Mouse (Mus musculus): ENCODE data around the gene Arrdc3. TPM values are rescaled to one million over a fixed set of nuclear protein-coding genes. Genes with fewer than 3 reads are reported as not detected.

Gene Arrdc3
- polyA plus RNA-seq, 1 experiment from 2014 or later: 62.1 TPM

DNA sequence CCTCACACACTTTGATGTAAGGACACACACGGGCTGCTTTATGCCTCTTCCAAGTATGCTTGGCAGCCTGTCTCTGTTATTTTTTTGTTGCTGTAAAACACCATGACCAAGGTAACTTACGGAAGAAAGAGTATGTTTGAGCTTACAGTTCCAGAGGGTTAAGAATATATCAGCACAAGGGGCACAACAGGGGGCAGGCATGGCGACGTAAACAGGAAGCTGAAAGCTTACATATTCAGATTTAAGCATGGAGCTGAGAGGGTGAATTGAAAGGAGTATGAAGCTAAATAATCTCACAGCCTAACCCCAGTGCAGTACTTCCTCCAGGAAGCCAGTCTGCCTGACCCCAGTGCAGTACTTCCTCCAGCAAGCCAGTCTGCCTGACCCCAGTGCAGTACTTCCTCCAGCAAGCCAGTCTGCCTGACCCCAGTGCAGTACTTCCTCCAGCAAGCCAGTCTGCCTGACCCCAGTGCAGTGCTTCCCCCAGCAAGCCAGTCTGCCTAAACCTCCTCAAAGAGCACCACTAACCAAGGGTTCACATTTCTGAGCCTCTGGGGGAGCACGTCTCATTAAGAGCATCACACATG is 49.7 kb downstream of the Arrdc3 start:
- Histone ChIP-seq H3K4me1 (no peaks in the 10 kb centered on the region), H3K4me3 (replicated peaks) (no peak overlapping the region), H3K4me2 (no peak overlapping the region), H3K9ac (no peak overlapping the region), H3K36me3 (replicated peaks) (no peaks in the 10 kb centered on the region), H3K27ac (no peak overlapping the region), H3K9me3 (no peaks in the 10 kb centered on the region), H3K27me3 (no peaks in the 10 kb centered on the region)
- no peak for ATAC-seq (ENCODE audit: low FRiP score)
- 63% methylated on average over 5 of the region's 5 CpGs for WGBS

- no peak overlapping the region for H3K4me3 ChIP-seq (replicated peaks)
- no peak for ATAC-seq (ENCODE audit: low FRiP score)
- H3K9ac ChIP-seq: no peak overlapping the region
- 88% methylated on average over 2 of the region's 2 CpGs for WGBS
- no peaks in the 10 kb centered on the region for H3K27me3 ChIP-seq
- no peak overlapping the region for H3K4me2 ChIP-seq
- H3K36me3 ChIP-seq (replicated peaks): no peaks in the 10 kb centered on the region
- H3K4me1 ChIP-seq: no peaks in the 10 kb centered on the region
- no peaks in the 10 kb centered on the region for H3K9me3 ChIP-seq
- H3K27ac ChIP-seq: no peak overlapping the region
Observed at GRCm38 (mm10) chr13:80936426-80936825, 53.2 kb downstream of the Arrdc3 start.

- Histone ChIP-seq H3K4me2 (no peak overlapping the region), H3K27ac (no peak overlapping the region), H3K27me3 (no peaks in the 10 kb centered on the region), H3K4me1 (no peaks in the 10 kb centered on the region), H3K9me3 (no peaks in the 10 kb centered on the region), H3K4me3 (replicated peaks) (no peak overlapping the region), H3K36me3 (replicated peaks) (no peaks in the 10 kb centered on the region), H3K9ac (no peak overlapping the region)
- ATAC-seq (ENCODE audit: low FRiP score): no peak
- WGBS: 86% methylated on average over 4 of the region's 4 CpGs
Observed at GRCm38 (mm10) chr13:80939228-80939627, 56.0 kb downstream of the Arrdc3 start.

DNA sequence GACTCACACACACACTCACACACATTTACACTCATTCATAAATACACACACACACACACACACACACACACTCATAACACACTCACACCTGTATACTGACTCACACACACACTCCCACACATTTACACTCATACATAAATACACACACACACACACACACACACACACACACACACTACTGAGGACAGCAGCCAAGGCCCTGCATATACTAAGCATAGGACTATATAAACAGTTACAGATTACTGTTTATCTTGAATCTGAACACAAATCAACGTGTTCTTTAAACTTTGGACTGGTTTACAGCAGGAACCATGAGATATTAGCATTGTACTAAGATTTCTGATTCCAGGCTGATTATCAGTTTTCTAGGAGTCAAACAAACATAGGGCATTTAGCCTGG is 56.7 kb downstream of the Arrdc3 start:
- Histone ChIP-seq H3K4me3 (replicated peaks) (no peak overlapping the region), H3K9ac (no peak overlapping the region), H3K27me3 (no peaks in the 10 kb centered on the region), H3K4me1 (no peaks in the 10 kb centered on the region), H3K36me3 (replicated peaks) (no peaks in the 10 kb centered on the region), H3K9me3 (no peaks in the 10 kb centered on the region), H3K27ac (no peak overlapping the region), H3K4me2 (no peak overlapping the region)
- ATAC-seq (ENCODE audit: low FRiP score): no peak
- WGBS: 68% methylated on average over 1 of the region's 1 CpGs

- H3K4me1 ChIP-seq: no peaks in the 10 kb centered on the region
- H3K4me3 ChIP-seq (replicated peaks): no peak overlapping the region
- no peaks in the 10 kb centered on the region for H3K36me3 ChIP-seq (replicated peaks)
- H3K9ac ChIP-seq: no peak overlapping the region
- 91% methylated on average over 5 of the region's 5 CpGs for whole genome bisulfite sequencing
- no peak for ATAC-seq (ENCODE audit: low FRiP score)
- H3K4me2 ChIP-seq: no peak overlapping the region
- no peaks in the 10 kb centered on the region for H3K9me3 ChIP-seq
- H3K27me3 ChIP-seq: no peaks in the 10 kb centered on the region
- no peak overlapping the region for H3K27ac ChIP-seq
Observed at GRCm38 (mm10) chr13:80940421-80940820, 57.2 kb downstream of the Arrdc3 start.

DNA sequence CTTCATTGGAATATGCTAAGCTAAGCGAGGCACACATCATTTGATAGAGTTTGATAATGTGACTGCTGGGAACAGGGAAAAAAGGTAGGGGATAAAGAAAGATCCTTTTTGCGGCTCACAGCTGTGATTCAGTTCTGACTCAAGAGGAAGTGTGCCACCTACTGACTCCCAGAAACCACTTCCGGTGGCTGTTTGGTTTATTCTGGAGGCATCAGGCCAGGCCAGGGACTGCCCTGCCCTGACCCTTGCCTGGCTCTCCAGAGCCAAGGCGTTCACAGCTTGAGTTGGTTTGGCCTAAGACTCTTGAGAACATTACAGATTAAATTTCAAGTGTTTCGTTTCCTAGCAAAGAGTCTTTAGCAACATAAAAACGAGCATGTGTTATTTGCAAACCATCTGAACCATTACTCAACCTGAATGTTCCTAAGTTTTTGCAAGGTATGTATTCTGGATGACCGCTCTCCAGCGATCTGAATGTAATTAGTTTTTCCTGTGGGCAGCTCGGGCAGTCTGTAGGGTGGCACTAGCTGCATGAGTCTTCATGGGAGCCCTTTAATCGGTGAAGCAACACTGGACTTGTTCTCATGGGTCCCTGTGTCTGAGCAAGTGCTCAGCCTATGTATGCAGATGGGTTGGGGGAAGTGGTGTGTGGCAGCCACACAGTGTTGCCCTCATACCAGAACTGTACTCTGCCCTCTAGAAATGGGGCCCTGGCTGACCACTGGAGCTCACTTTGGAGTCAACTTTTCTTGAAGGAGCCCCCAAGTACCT is 57.9 kb downstream of the Arrdc3 start:
- Histone ChIP-seq H3K4me3 (replicated peaks) (no peak overlapping the region), H3K27me3 (no peaks in the 10 kb centered on the region), H3K4me1 (no peaks in the 10 kb centered on the region), H3K27ac (no peak overlapping the region), H3K36me3 (replicated peaks) (no peaks in the 10 kb centered on the region), H3K9ac (no peak overlapping the region), H3K9me3 (no peaks in the 10 kb centered on the region), H3K4me2 (no peak overlapping the region)
- WGBS: 74% methylated on average over 10 of the region's 10 CpGs
- no peak for ATAC-seq (ENCODE audit: low FRiP score)

GRCm38 (mm10) chr13:80944532-80944931 is 61.3 kb downstream of the Arrdc3 start:
- no peak overlapping the region for H3K9ac ChIP-seq
- H3K9me3 ChIP-seq: no peaks in the 10 kb centered on the region
- H3K27ac ChIP-seq: no peak overlapping the region
- no peak overlapping the region for H3K4me2 ChIP-seq
- no peak for ATAC-seq (ENCODE audit: low FRiP score)
- no peaks in the 10 kb centered on the region for H3K36me3 ChIP-seq (replicated peaks)
- H3K4me3 ChIP-seq (replicated peaks): no peak overlapping the region
- no peaks in the 10 kb centered on the region for H3K27me3 ChIP-seq
- no peaks in the 10 kb centered on the region for H3K4me1 ChIP-seq

All from forebrain, embryonic 12.5 days (tissue).